Mouse (Mus musculus) thymus, adult 18-20 months (tissue): ENCODE results near the gene Slco1a5.
"Not testable (repeated sequence)": the region's sequence is repeated elsewhere in the genome, so short reads cannot be mapped to it uniquely, and the experiment has no call there.

Experiments
- DNase-seq, 2 experiments: peaks; one replicate each; pipeline ENCODE4 v3.0.0; 2022; ENCODE audit warnings: mixed read lengths in 2 of 2

The Slco1a5 gene

DNA sequence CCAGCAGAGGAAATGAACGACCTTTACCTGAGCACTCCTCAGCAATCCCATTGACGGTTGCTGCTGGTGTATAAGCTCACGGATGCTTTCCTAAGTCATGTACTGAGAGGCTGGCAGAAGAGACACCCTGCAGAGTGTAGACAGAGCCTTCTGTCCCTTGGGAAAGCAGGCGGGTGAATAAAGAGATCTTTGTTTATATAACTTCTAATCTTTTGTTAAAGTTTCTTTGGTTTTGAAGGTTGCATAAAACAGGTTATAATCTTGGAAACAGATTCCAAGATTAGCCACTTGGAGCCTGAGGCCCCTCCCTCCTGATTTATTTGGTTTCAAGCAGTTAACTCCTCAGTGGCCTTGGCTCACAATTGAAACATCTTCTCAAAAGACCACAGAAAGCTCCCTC lies at the start of gene Slco1a5:
Gene Slco1a5, minus strand, starts transcription at position 101 of the 400 bp plus-strand sequence.
- DNase-seq = no peak

DNA sequence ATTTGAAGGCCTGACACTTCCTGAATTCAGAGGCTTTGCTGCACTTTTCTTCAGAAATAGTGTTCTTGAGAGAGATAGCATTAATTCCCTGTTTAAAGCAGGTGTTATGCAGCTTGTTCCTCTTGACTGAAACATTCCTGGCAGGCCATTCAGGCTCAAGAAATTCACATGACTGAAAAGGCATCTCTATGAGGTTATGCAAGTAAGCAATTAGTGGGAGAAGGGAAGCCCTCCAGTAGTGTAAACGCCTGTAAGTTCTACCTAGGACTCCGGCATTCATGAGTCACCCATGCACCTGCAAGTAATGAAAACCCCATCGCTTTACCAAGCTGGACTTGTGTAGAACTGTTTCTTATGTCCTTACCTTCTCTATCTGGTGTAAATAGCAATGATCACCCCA lies 46.8 kb upstream of the Slco1a5 start:
- no peak for DNase-seq

- no peak for DNase-seq
Observed at GRCm38 (mm10) chr6:142367565-142367964, 44.8 kb upstream of the Slco1a5 start.

DNA sequence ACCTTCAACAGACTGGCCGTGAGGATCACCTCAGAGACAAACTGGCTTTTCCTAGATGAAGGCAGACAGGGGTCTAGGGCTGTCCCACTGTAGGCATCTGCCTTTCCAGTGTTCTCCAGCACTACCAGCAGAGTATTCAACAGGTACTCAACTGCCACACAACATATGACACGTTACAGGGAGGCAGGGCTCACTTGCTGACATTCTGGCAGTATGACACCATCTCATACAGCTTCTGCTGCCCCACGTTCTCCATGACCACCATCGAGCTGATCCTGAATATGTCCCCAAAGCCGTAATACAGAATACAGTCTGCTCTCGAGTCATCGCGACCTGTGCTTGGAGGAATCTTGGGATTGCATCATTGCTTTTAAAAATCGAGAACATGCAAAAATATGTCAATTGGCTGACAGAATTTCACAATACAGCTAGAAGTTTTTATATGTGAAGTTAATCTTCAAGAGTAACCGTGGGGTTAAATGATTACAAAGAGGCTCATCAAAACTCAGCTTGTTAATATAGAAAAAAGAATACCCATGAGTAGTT lies 43.8 kb upstream of the Slco1a5 start:
- DNase-seq = no peak

DNA sequence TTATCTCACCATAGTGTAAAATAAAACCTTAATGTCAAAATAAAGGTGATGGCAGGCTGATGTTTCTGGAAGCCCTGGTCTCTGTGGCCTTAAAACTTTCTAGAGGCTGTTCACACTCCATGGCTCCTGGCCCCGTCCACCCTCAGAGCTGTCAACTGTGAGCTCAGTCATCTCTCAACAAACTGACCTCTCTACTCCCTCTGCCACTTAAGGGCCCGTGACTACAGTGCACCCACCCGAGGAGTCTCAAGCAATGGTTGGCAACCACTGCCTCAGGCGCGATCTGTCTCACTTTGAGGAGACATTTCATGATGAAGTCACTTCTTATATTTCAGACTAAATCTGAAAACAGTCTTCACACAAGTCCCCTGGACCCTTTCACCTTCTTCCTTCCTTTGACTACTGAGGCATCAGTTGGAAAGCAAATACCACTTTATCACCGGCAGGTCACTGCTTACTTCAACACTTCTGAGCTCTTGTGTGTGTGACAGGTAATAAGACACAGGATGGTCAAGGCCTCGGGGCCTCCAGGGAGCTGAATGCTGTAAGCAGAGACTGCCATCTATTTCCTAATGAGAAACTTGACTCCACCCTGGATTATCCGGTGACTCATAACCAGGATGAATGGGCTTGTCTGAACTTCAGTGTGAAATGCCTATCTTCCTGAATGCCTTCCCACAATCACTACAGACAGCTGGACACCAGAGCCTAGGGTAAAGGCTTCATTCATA lies 43.1 kb upstream of the Slco1a5 start:
- DNase-seq = no peak

GRCm38 (mm10) chr6:142363019-142363576 lies 40.3 kb upstream of the Slco1a5 start:
- DNase-seq = no peak

- DNase-seq = no peak
Observed at GRCm38 (mm10) chr6:142362036-142362435, 39.3 kb upstream of the Slco1a5 start.

- DNase-seq = no peak
Observed at GRCm38 (mm10) chr6:142357106-142357505, 34.3 kb upstream of the Slco1a5 start.

DNA sequence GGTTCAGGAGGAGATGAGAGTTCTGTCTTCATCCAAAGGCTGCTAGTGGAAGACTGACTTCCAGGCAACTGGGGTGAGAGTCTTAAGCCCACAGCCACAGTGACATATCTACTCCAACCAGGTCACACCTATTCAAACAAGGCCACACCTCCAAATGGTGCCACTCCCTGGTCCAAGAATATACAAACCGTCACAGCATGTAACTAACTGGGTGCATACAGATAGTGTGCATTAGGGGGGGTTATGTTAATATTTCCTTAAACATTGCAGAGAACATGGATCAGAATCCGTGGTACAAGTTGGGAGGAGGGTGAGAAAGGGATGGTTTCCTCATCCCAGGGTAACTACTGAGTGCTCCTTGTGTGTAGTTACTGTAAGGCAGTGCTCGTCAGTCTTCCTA lies 29.3 kb upstream of the Slco1a5 start:
- DNase-seq = not testable (repeated sequence)

- DNase-seq = no peak
Observed at GRCm38 (mm10) chr6:142347431-142348385, 24.9 kb upstream of the Slco1a5 start.

- no peak for DNase-seq
Observed at GRCm38 (mm10) chr6:142346181-142347110, 23.7 kb upstream of the Slco1a5 start.

DNA sequence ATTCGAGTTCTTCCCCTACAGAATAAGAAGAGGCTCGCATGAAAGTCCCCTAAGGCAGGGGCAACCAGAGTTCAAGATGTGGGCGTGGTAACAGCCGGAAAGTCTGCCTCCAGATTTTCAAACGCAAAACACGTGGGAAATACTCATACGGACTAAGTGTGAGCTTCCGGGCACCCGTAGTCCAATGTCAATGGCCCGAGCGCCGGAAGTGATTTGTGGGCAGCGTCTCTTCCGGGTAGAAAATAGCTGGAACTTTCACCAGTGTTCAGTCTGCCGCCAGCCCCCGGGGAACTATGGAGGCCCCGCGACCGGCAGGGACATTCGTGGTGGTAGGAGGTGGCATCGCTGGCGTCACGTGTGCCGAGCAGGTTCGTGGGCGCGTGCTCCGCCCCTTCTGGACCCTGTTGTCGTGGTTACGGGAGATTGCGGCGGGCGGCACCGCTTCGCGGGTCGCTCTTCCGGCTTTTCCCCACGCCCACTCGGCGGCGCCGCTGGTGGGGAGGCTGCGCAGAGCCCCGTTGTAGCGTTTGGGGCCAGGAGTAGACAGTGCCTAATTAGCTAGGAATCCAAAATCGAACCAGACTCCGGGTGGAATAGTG lies 22.8 kb upstream of the Slco1a5 start, which contains the start of gene Pyroxd1:
Gene Pyroxd1, plus strand, starts transcription at position 215 of the 599 bp plus-strand sequence.
- DNase-seq = peak; percentile 75 to 83

GRCm38 (mm10) chr6:142343561-142343960 lies 20.8 kb upstream of the Slco1a5 start:
- DNase-seq = no peak

- DNase-seq = no peak
Observed at GRCm38 (mm10) chr6:142339576-142339975, 16.8 kb upstream of the Slco1a5 start.

DNA sequence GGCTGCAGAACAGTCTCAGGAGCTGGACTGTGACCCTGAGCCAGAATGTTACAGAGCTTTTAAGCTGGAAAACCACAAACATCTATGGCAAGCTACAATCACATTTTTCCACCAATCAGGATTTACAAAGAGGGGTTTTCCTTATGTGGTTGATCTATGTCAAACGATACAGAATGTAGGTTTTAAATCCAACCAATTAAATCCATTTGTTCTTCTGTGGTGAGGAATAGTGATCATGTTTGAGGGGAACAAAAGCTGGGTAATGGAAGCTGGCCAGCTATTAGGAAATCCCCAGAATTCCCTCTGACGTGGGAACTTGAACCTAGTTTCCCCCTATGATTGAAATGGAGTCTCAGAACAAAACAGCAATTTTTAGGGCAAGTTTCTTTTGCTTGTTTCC lies 16.2 kb upstream of the Slco1a5 start:
- DNase-seq = no peak

DNA sequence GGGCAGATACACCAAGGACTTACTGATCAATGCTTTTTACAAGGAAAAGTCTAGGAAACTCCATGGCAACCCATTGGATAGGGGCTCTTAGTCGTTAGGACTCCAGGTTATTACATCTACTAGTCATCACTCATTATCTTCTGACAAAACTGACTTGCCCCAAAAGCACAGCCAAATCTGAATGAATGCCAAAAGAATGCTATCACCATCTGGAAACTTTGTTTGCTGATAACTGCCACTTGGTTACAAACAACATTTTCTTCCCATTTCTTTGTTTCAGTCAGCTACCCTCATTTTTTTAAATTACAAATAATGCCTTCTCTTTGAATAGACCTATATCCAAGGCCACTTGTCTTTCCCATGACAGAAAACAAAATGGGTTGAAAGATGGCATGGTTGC lies 6.4 kb upstream of the Slco1a5 start:
- no peak for DNase-seq

GRCm38 (mm10) chr6:142326598-142326997 lies 3.8 kb upstream of the Slco1a5 start:
- DNase-seq = no peak

DNA sequence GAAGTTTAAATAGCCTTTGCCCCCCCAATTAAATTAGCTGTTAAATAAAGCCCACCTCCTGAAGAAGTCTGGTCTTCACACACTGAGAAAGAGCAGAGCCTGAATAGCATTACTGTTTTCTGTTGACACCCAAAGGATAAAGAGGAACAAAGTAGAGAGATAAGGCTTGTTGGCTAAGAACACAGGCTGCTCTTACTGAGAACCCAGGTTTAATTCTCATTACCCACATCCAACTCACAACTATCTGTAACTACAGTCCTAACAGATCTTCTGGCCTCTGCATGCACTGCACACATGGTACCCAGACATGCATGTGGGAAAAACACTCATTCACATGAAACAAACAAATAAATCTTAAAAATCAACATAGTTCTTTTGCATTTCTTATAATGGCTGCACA lies 5.7 kb downstream of the Slco1a5 start:
- DNase-seq = no peak

GRCm38 (mm10) chr6:142314285-142314684 lies 8.5 kb downstream of the Slco1a5 start:
- DNase-seq = no peak

DNA sequence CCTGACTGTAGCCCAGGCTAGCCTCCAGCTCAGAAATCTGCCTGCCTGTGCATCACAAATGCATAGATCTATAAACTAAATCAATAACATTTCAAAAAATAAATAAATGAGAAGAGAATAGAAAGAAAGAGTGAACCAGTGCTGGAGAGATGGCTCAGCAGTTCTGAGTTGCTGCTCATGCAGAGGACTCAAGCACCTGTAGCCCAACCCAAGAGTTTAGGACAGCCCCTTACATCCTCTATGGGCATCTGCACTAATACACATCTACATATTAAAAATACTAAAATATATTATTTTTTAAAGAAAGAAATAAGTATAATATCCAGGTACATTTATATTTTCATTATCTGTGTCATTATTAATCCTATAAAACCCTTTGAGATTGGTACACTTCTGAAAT lies 17.7 kb downstream of the Slco1a5 start:
- DNase-seq = no peak

DNA sequence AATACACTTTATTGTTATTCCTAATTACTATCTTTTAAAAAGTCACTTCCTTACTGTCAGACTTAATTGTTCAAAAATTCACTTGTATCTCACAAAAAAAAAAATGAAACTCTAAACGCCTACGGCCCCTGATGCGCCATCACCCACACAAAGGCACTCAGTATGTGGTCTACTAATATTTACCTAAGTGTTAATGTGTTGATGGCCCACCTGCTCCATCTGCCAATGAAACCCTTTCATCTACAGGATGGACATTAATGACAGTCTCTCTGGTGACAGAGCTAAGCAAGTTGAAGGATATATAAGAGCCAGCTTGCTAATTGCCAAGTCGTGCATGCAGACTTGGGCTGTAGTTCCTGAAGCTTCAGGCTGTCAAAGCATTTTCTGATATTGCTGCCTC lies 24.7 kb downstream of the Slco1a5 start, which contains the start of gene Iapp:
Gene Iapp, plus strand, starts transcription at position 326 of the 400 bp plus-strand sequence.
- no peak for DNase-seq
